Mouse (Mus musculus): ENCODE data around the gene Olfr196.
"Not testable (repeated sequence)": the region's sequence is repeated elsewhere in the genome, so short reads cannot be mapped to it uniquely, and the experiment has no call there.

The Olfr196 gene
- long read RNA-seq, experiment 1 = 0 reads
- long read RNA-seq, experiment 2 = 0 reads

- intact Hi-C loops (cut with DNase I) = no loop called here
Observed at GRCm38 (mm10) chr16:59170354-59170753, at the start of gene Olfr196. TSS of gene Olfr196 (minus strand) at chr16:59170454.

- intact Hi-C loops (cut with DNase I) = not testable (repeated sequence)
Observed at GRCm38 (mm10) chr16:59219667-59220066, 49.4 kb upstream of the Olfr196 start, which contains the start of gene Olfr199. TSS of gene Olfr199 (minus strand) at chr16:59219767.

GRCm38 (mm10) chr16:59217861-59218260, 47.6 kb upstream of the Olfr196 start:
- intact Hi-C loops (cut with DNase I) = not testable (repeated sequence)

GRCm38 (mm10) chr16:59203433-59203832, 33.2 kb upstream of the Olfr196 start, which contains the start of gene Olfr198:
TSS of gene Olfr198 (minus strand) at chr16:59203533.
- intact Hi-C loops (cut with DNase I) = not testable (repeated sequence)

DNA sequence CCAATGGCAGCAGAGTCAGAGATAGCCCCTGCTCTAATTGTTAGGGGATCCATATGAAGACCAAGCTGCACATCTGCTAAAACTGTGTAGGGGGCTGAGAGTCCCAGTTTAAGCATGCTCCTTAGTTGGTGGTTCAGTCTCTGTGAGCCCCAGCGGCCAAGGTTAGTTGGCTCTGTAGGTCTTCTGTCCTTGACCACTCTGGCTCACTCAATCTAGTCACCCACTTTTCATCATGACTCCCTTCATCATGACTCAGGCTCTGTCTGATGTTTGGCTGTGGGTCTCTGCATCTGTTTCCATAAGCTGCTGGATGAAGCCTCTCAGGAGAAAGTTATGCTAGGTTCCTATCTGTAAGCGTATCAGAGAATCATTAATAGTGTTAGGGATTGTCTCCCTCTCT, 18.3 kb downstream of the Olfr196 start:
- intact Hi-C loops (cut with DNase I) = no loop called here

- intact Hi-C loops (cut with DNase I) = no loop called here
Observed at GRCm38 (mm10) chr16:59146746-59147145, 23.5 kb downstream of the Olfr196 start, which contains the start of gene Olfr195. TSS of gene Olfr195 (plus strand) at chr16:59147046.

DNA sequence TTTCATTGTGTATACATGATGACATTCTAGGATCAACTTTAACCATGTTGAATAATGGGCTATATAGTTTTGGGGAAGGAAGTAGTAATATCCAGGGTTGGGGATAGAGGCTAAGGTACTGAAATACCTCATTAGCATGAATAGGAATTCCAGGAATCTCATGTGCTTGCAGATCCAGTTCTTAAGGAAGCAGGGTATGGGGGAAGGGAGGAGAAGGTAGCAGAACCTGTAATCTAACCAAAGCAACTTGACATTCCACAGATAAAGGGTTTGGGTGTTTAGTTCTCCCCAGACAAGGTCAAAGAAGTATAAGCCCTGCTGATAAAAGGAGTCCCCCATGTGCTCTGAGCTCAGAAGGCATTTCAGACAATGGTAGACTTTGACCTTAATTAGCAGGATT, 29.1 kb downstream of the Olfr196 start:
- intact Hi-C loops (cut with DNase I) = no loop called here

DNA sequence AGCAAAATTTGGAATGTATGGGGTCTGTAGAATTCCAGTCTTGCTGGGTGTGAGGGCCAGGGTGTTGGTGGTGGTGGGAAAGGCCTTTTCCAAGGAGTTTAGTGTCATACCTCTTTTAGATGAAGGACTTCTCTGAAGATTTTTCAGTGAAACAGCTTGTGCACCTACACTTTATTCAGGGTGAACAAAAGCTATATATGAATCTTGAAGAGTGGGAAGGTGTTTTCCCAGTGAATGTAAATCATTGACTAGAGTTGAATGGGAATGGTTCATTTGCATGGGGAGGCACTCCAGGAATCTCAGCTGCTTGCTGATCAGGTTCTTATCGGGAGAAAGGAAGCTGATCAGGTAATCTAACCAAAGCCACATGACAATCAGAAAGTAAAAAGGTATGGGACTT, 39.5 kb downstream of the Olfr196 start:
- intact Hi-C loops (cut with DNase I) = no loop called here

GRCm38 (mm10) chr16:59120969-59121368, 49.3 kb downstream of the Olfr196 start, which contains the start of gene Olfr194:
TSS of gene Olfr194 (minus strand) at chr16:59121069.
- intact Hi-C loops (cut with DNase I) = no loop called here

Data from adrenal gland (tissue).